Comparison of ENCODE assay signal across 13 mouse cellular contexts in the genomic region with DNA sequence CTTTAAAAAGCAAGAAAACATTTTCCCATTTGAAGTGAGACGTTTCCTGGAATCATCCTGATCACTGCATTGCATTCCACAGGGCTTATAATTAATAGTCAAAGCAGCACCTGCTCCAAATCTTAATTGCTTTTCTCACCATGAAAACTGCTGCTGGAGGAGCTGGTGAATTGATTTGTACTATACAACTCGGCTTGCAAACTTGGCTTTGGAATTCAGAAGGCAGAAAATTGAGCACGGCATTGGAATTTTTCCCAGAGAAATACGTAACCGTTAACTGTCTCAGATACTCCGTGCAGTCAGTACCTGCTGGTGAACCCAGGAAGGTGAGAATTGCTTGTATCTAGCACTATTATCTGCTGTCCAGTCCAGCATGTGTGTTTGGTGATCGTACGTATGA.
DNase-seq lines count a peak whose midpoint lies in the region; ATAC-seq lines count a peak whose summit lies in the region.
"Had no signal": no experiment of that assay in that cellular context is flagged by ENCODE, and none has a peak within 500 bp of the region (broad histone marks: within the 10 kb centered on the region; RNA-seq: fewer than 3 reads in every experiment).

No protein-coding gene starts in this region.

- WGBS in hindbrain, embryonic 16.5 days = 33% methylated on average over 8 of the region's 8 CpGs

- H3K36me3 ChIP-seq in hindbrain, embryonic 16.5 days (ENCODE audit: control insufficient read depth, insufficient read depth, low read length) = no peaks in the 10 kb centered on the region
- H3K36me3 ChIP-seq: limb, embryonic 13.5 days had no signal

- intact Hi-C loops in left cerebral cortex, postnatal 14 days (cut with DNase I) = loop anchor here (5.0 to 10.0 kb wide), 2 partner anchors 150 to 167 kb away; no protein-coding TSS in a partner anchor

- H3K4me2 ChIP-seq in hindbrain, embryonic 16.5 days (ENCODE audit: low read length) = no peak overlapping the region
- H3K4me2 ChIP-seq: limb, embryonic 13.5 days had no signal

- H3K9me3 ChIP-seq in hindbrain, embryonic 16.5 days (ENCODE audit: control insufficient read depth, low read length) = no peaks in the 10 kb centered on the region
- H3K9me3 ChIP-seq: limb, embryonic 13.5 days had no signal

- H3K27ac ChIP-seq in hindbrain, embryonic 16.5 days (ENCODE audit: low read depth, low read length) = peak overlapping the region; percentile 48; the same call in 1 of the 2 replicates
- H3K27ac ChIP-seq: heart, adult 2 months; limb, embryonic 13.5 days had no signal

- H3K9ac ChIP-seq in hindbrain, embryonic 16.5 days (ENCODE audit: low read depth, low read length) = no peak overlapping the region
- H3K9ac ChIP-seq: limb, embryonic 13.5 days had no signal

- ATAC-seq in hindbrain, embryonic 16.5 days = peak; percentile 66
- ATAC-seq: CD4-positive, CD25-positive, alpha-beta regulatory T cell, adult 4 months had no signal

- peak; percentile 34 for DNase-seq in kidney, adult 11 months
- DNase-seq in kidney, postnatal 25 days = no peak
- DNase-seq in left cerebral cortex, postnatal 14 days (ENCODE audit: low spot score in 2 of 2) = peak; percentile 26 to 70
- no peak for DNase-seq in left cerebral cortex, adult 18-20 months (ENCODE audit: low spot score in 2 of 2)
- peak; percentile 59 for DNase-seq in brain, embryonic 18.5 days (ENCODE audit: low read depth, low spot score)
- DNase-seq in T-cell, adult 2 months (ENCODE audit: low spot score) = no peak
- DNase-seq in liver = no peak
- DNase-seq: heart, adult 2 months; lung, adult 2 months; retina, postnatal 1 day had no signal

- H3K27me3 ChIP-seq in hindbrain, embryonic 16.5 days (replicated peaks; ENCODE audit: control insufficient read depth, insufficient read depth, low read length) = no peaks in the 10 kb centered on the region
- H3K27me3 ChIP-seq: limb, embryonic 13.5 days had no signal

- H3K4me1 ChIP-seq in hindbrain, embryonic 16.5 days (ENCODE audit: control insufficient read depth, insufficient read depth, low read depth, low read length) = peaks cover 15% of the 10 kb centered on the region

- H3K4me3 ChIP-seq in hindbrain, embryonic 16.5 days (ENCODE audit: low read length) = no peak overlapping the region
- H3K4me3 ChIP-seq: heart, adult 2 months; limb, embryonic 13.5 days had no signal

Comparison
In these comparisons a context has a peak if more than half of its experiments do, and no peak if none do; other contexts are left out.
1. DNase-seq: peak in kidney, adult 11 months (single experiment), left cerebral cortex, postnatal 14 days (2 of 2) and brain, embryonic 18.5 days (single experiment); none in kidney, postnatal 25 days (0 of 2), left cerebral cortex, adult 18-20 months (0 of 2), T-cell, adult 2 months (single experiment) and liver (single experiment).